Mouse (Mus musculus): ENCODE data around the gene Zfp583. TPM values are rescaled to one million over a fixed set of nuclear protein-coding genes. Genes with fewer than 3 reads are reported as not detected.

Gene Zfp583
- polyA plus RNA-seq, 1 experiment from 2014 or later, result 7.3 TPM

GRCm38 (mm10) chr7:6284442-6285012, 46.6 kb downstream of the Zfp583 start:
- no peaks in the 10 kb centered on the region for H3K27me3 ChIP-seq
- no peak overlapping the region for H3K9ac ChIP-seq
- no peak overlapping the region for H3K27ac ChIP-seq
- no peak overlapping the region for H3K4me3 ChIP-seq
- H3K4me1 ChIP-seq, result peaks cover 18% of the 10 kb centered on the region
- H3K36me3 ChIP-seq, result no peaks in the 10 kb centered on the region
- H3K4me2 ChIP-seq, result peak overlapping the region; percentile 69; the same call in 1 of the 2 replicates
- 81% methylated on average over 4 of the region's 4 CpGs for WGBS
- H3K9me3 ChIP-seq, result no peaks in the 10 kb centered on the region
- ATAC-seq (ENCODE audit: borderline replicate concordance, extremely low read depth, low FRiP score, low TSS enrichment), result no peak

- H3K4me1 ChIP-seq, result peaks cover 18% of the 10 kb centered on the region
- peak; percentile 46; the same call in 1 of the 2 replicates for ATAC-seq (ENCODE audit: borderline replicate concordance, extremely low read depth, low FRiP score, low TSS enrichment)
- H3K27ac ChIP-seq, result peak overlapping the region; percentile 93
- WGBS, result under 1% methylated on average over 23 of the region's 23 CpGs
- peak overlapping the region; percentile 69 for H3K4me2 ChIP-seq
- H3K4me3 ChIP-seq, result peak overlapping the region; percentile 56
- no peaks in the 10 kb centered on the region for H3K36me3 ChIP-seq
- H3K9me3 ChIP-seq, result no peaks in the 10 kb centered on the region
- H3K9ac ChIP-seq, result peak overlapping the region; percentile 57
- H3K27me3 ChIP-seq, result no peaks in the 10 kb centered on the region
Observed at GRCm38 (mm10) chr7:6283451-6284075, 47.5 kb downstream of the Zfp583 start.

GRCm38 (mm10) chr7:6282749-6283148, 48.3 kb downstream of the Zfp583 start:
- peaks cover 18% of the 10 kb centered on the region for H3K4me1 ChIP-seq
- H3K27ac ChIP-seq, result no peak overlapping the region
- H3K9ac ChIP-seq, result peak overlapping the region; percentile 57
- peak overlapping the region; percentile 56 for H3K4me3 ChIP-seq
- H3K9me3 ChIP-seq, result no peaks in the 10 kb centered on the region
- ATAC-seq (ENCODE audit: borderline replicate concordance, extremely low read depth, low FRiP score, low TSS enrichment), result no peak
- WGBS, result 0% methylated on average over 1 of the region's 1 CpGs
- H3K4me2 ChIP-seq, result peak overlapping the region; percentile 69
- H3K27me3 ChIP-seq, result no peaks in the 10 kb centered on the region
- no peaks in the 10 kb centered on the region for H3K36me3 ChIP-seq

GRCm38 (mm10) chr7:6277906-6278305, 53.2 kb downstream of the Zfp583 start:
- Histone ChIP-seq H3K4me2 (no peak overlapping the region), H3K27me3 (no peaks in the 10 kb centered on the region), H3K4me3 (no peak overlapping the region), H3K36me3 (no peaks in the 10 kb centered on the region), H3K9ac (no peak overlapping the region), H3K9me3 (no peaks in the 10 kb centered on the region), H3K27ac (no peak overlapping the region), H3K4me1 (peaks cover 2% of the 10 kb centered on the region; the same call in 1 of the 2 replicates)
- 35% methylated on average over 3 of the region's 3 CpGs for WGBS
- ATAC-seq (ENCODE audit: borderline replicate concordance, extremely low read depth, low FRiP score, low TSS enrichment), result no peak

GRCm38 (mm10) chr7:6265695-6266094, 65.4 kb downstream of the Zfp583 start:
- no peak overlapping the region for H3K27ac ChIP-seq
- no peak overlapping the region for H3K4me3 ChIP-seq
- H3K36me3 ChIP-seq, result no peaks in the 10 kb centered on the region
- H3K4me2 ChIP-seq, result no peak overlapping the region
- no peaks in the 10 kb centered on the region for H3K27me3 ChIP-seq
- H3K9ac ChIP-seq, result no peak overlapping the region
- ATAC-seq (ENCODE audit: borderline replicate concordance, extremely low read depth, low FRiP score, low TSS enrichment), result no peak
- no peaks in the 10 kb centered on the region for H3K4me1 ChIP-seq
- WGBS, result 58% methylated on average over 8 of the region's 8 CpGs
- H3K9me3 ChIP-seq, result no peaks in the 10 kb centered on the region

Other genes starting within 250 kb of the Zfp583 start
- gene Zfp787, start 175.3 kb downstream of the Zfp583 start, polyA plus RNA-seq (2015; fragmentation: Nextera tagmentation; extraction: Ambion mirVana), result 24.6 and 25.4 TPM in 2 replicates
- gene Zfp444, start 159.1 kb downstream of the Zfp583 start, polyA plus RNA-seq (2015; fragmentation: Nextera tagmentation; extraction: Ambion mirVana), result 55.8 and 62.2 TPM in 2 replicates
- not detected in 2 replicates for gene Galp, start 134.2 kb downstream of the Zfp583 start, polyA plus RNA-seq (2015; fragmentation: Nextera tagmentation; extraction: Ambion mirVana)
- gene Zscan5b, start 109.0 kb downstream of the Zfp583 start, polyA plus RNA-seq (2015; fragmentation: Nextera tagmentation; extraction: Ambion mirVana), result not detected in 2 replicates
- 0.25 TPM in 1 of 2 replicates, not detected in the other for gene Epp13, start 78.6 kb downstream of the Zfp583 start, polyA plus RNA-seq (2015; fragmentation: Nextera tagmentation; extraction: Ambion mirVana)
- 5.6 and 7.1 TPM in 2 replicates for gene Zfp667, start 44.7 kb downstream of the Zfp583 start, polyA plus RNA-seq (2015; fragmentation: Nextera tagmentation; extraction: Ambion mirVana)
- 1.5 and 1.6 TPM in 2 replicates for gene Gm3854, start 12.5 kb upstream of the Zfp583 start, polyA plus RNA-seq (2015; fragmentation: Nextera tagmentation; extraction: Ambion mirVana)
- gene Zfp78, start 32.0 kb upstream of the Zfp583 start, polyA plus RNA-seq (2015; fragmentation: Nextera tagmentation; extraction: Ambion mirVana), result 3.4 TPM in 2 replicates
- 9.4 and 9.6 TPM in 2 replicates for gene Zfp28, start 52.0 kb upstream of the Zfp583 start, polyA plus RNA-seq (2015; fragmentation: Nextera tagmentation; extraction: Ambion mirVana)
- gene Smim17, start 67.4 kb upstream of the Zfp583 start, polyA plus RNA-seq (2015; fragmentation: Nextera tagmentation; extraction: Ambion mirVana), result 0.20 TPM in 1 of 2 replicates, not detected in the other
- gene Gm20715, start 79.0 kb upstream of the Zfp583 start, polyA plus RNA-seq (2015; fragmentation: Nextera tagmentation; extraction: Ambion mirVana), result 0.04 TPM in 2 replicates
- not detected in 2 replicates for gene Olfr1344, start 107.4 kb upstream of the Zfp583 start, polyA plus RNA-seq (2015; fragmentation: Nextera tagmentation; extraction: Ambion mirVana)
- not detected in 2 replicates for gene Olfr1336, start 124.9 kb upstream of the Zfp583 start, polyA plus RNA-seq (2015; fragmentation: Nextera tagmentation; extraction: Ambion mirVana)
- not detected in 2 replicates for gene Olfr1346, start 135.8 kb upstream of the Zfp583 start, polyA plus RNA-seq (2015; fragmentation: Nextera tagmentation; extraction: Ambion mirVana)
- gene Olfr5, start 155.7 kb upstream of the Zfp583 start, polyA plus RNA-seq (2015; fragmentation: Nextera tagmentation; extraction: Ambion mirVana), result not detected in 2 replicates
- not detected in 2 replicates for gene Olfr1347, start 168.5 kb upstream of the Zfp583 start, polyA plus RNA-seq (2015; fragmentation: Nextera tagmentation; extraction: Ambion mirVana)
- not detected in 2 replicates for gene Olfr1348, start 177.5 kb upstream of the Zfp583 start, polyA plus RNA-seq (2015; fragmentation: Nextera tagmentation; extraction: Ambion mirVana)
- gene Olfr1349, start 191.7 kb upstream of the Zfp583 start, polyA plus RNA-seq (2015; fragmentation: Nextera tagmentation; extraction: Ambion mirVana), result not detected in 2 replicates
- not detected in 2 replicates for gene Olfr1350, start 233.6 kb upstream of the Zfp583 start, polyA plus RNA-seq (2015; fragmentation: Nextera tagmentation; extraction: Ambion mirVana)

Measured in lung, embryonic 15.5 days (tissue).